Comparison of ENCODE assay signal across 18 mouse cellular contexts in genomic region chr10:23295616-23296015, GRCm38 (mm10).
"Had no signal": no experiment of that assay in that cellular context is flagged by ENCODE, and none has a peak within 500 bp of the region (broad histone marks: within the 10 kb centered on the region; RNA-seq: fewer than 3 reads in every experiment).

No protein-coding gene starts in this region.

- ATAC-seq: intestine, embryonic 15.5 days had no signal

- DNase-seq: kidney, adult 11 months; kidney, adult 8-10 months; kidney, postnatal 10 days; kidney, postnatal 36 days; layer of hippocampus, postnatal 36 days; lung, postnatal 10 days; lung, postnatal 36 days; midbrain, embryonic 14.5 days; right cerebral cortex, postnatal 4 days; thymus, postnatal 36 days had no signal

- H3K9me3 ChIP-seq: intestine, embryonic 15.5 days; kidney, embryonic 15.5 days; liver, embryonic 15.5 days; lung, embryonic 15.5 days; megakaryocyte, embryonic 14.5 days; stomach, embryonic 15.5 days had no signal

- H3K27me3 ChIP-seq: intestine, embryonic 15.5 days; kidney, embryonic 15.5 days; liver, embryonic 15.5 days; lung, embryonic 15.5 days; megakaryocyte, embryonic 14.5 days; stomach, embryonic 15.5 days had no signal

- H3K27ac ChIP-seq: intestine, embryonic 15.5 days; kidney, embryonic 15.5 days; left cerebral cortex, adult 2 months; liver, embryonic 15.5 days; lung, embryonic 15.5 days; stomach, embryonic 15.5 days had no signal

- H3K4me3 ChIP-seq: intestine, embryonic 15.5 days; kidney, embryonic 15.5 days; left cerebral cortex, adult 2 months; liver, embryonic 15.5 days; lung, embryonic 15.5 days; megakaryocyte, embryonic 14.5 days; stomach, embryonic 15.5 days had no signal

- H3K4me2 ChIP-seq: intestine, embryonic 15.5 days; kidney, embryonic 15.5 days; liver, embryonic 15.5 days; lung, embryonic 15.5 days; midbrain, embryonic 11.5 days; stomach, embryonic 15.5 days had no signal

- H3K36me3 ChIP-seq: intestine, embryonic 15.5 days; kidney, embryonic 15.5 days; liver, embryonic 15.5 days; lung, embryonic 15.5 days; stomach, embryonic 15.5 days had no signal

- H3K4me1 ChIP-seq: intestine, embryonic 15.5 days; kidney, embryonic 15.5 days; lung, embryonic 15.5 days; megakaryocyte, embryonic 14.5 days had no signal

- H3K9ac ChIP-seq: intestine, embryonic 15.5 days; kidney, embryonic 15.5 days; liver, embryonic 15.5 days; lung, embryonic 15.5 days; stomach, embryonic 15.5 days had no signal
